Mouse (Mus musculus): ENCODE data around the gene Ahcyl2.

GRCm38 (mm10) chr6:29762524-29762923 is 5.3 kb upstream of the Ahcyl2 start:
- TF ChIP-seq EP300 (optimal IDR thresholded peaks at IDR 0.05) (no peak), CTCF (IDR thresholded peaks at IDR 0.05; ENCODE audit: low read depth) (peak; percentile 81)

All from stomach, postnatal 0 days (tissue).